Mouse (Mus musculus) neural tube, embryonic 14.5 days (tissue): ENCODE results near the gene Maml2. TPM values are rescaled to one million over a fixed set of nuclear protein-coding genes. Genes with fewer than 3 reads are reported as not detected.

Experiments
- ATAC-seq: fragments of 200-750 bp; cut with Nextera tagmentation; 2 replicates; pipeline ENCODE4 v1.8.0; 2017; ENCODE audit warnings: low read depth, mild to moderate bottlenecking, moderate TSS enrichment, moderate library complexity
- H3K27ac ChIP-seq: fragments of 300-500 bp; sonication (generic); 2 replicates; pipeline ENCODE4 v1.5.1; 2014; ENCODE audit warnings: low read depth, mild to moderate bottlenecking, control low read depth, low read length, moderate library complexity, mixed read lengths
- H3K27me3 ChIP-seq: fragments of 300-500 bp; sonication (generic); 2 replicates; pipeline ENCODE4 v1.6.1; 2014; ENCODE audit warnings: low read length; ENCODE audit not compliant: control insufficient read depth, insufficient read depth
- H3K36me3 ChIP-seq: fragments of 300-500 bp; sonication (generic); 2 replicates; pipeline ENCODE4 v1.6.1; 2014; ENCODE audit warnings: low read length, mixed read lengths; ENCODE audit not compliant: control insufficient read depth, insufficient read depth
- H3K4me1 ChIP-seq: fragments of 300-500 bp; sonication (generic); 2 replicates; pipeline ENCODE4 v1.6.1; 2014; ENCODE audit warnings: low read length; ENCODE audit not compliant: control insufficient read depth, insufficient read depth
- H3K4me2 ChIP-seq: fragments of 300-500 bp; sonication (generic); 2 replicates; pipeline ENCODE4 v1.6.1; 2014; ENCODE audit warnings: mild to moderate bottlenecking, low read depth, low read length, control low read depth
- H3K4me3 ChIP-seq: fragments of 300-500 bp; sonication (generic); 2 replicates; pipeline ENCODE4 v1.5.1; 2014; ENCODE audit warnings: low read depth, low read length, control low read depth, mixed read lengths
- H3K9ac ChIP-seq: fragments of 300-500 bp; sonication (generic); replicated peaks from 2 replicates; pipeline ENCODE4 v1.6.1; 2014; ENCODE audit warnings: low read depth, mild to moderate bottlenecking, control low read depth, low read length, mixed read lengths
- H3K9me3 ChIP-seq: fragments of 300-500 bp; sonication (generic); 2 replicates; pipeline ENCODE4 v1.6.1; 2016; ENCODE audit warnings: low read length; ENCODE audit not compliant: control insufficient read depth
- WGBS: fragments of 180-500 bp; shearing (Covaris S2); extraction: QIAGEN DNeasy Blood & Tissue Kit; methylation state at CpG from one replicate; pipeline ENCODE4 v1.1.7; 2014; 5-methylcytosine and 5-hydroxymethylcytosine counted together
- polyA plus RNA-seq: library from polyadenylated mRNA; unstranded; fragments of >200 nt; fragmentation: Nextera tagmentation; extraction: Ambion mirVana; gene quantifications from 2 replicates; pipeline ENCODE4 v1.2.1, GENCODE M21; 2014

Gene Maml2
- polyA plus RNA-seq, 1 experiment from 2014 or later: 13.2 TPM

- ATAC-seq: 0 out of 2 replicates have a peak, but pooled peaks have one; percentile 13
- no peak overlapping the region for H3K9ac ChIP-seq
These were observed 354.1 kb downstream of the Maml2 start for GRCm38 (mm10) chr9:13651828-13652227.

GRCm38 (mm10) chr9:13652389-13652877, 354.7 kb downstream of the Maml2 start:
- H3K27ac ChIP-seq: peak overlapping the region; percentile 75
- H3K9me3 ChIP-seq: no peaks in the 10 kb centered on the region
- 10% methylated on average over 8 of the region's 8 CpGs for WGBS
- no peaks in the 10 kb centered on the region for H3K27me3 ChIP-seq
- ATAC-seq: peak; percentile 76
- H3K4me3 ChIP-seq: no peak overlapping the region
- no peaks in the 10 kb centered on the region for H3K36me3 ChIP-seq
- H3K4me2 ChIP-seq: peak overlapping the region; percentile 4; the same call in 1 of the 2 replicates
- peaks cover 9% of the 10 kb centered on the region for H3K4me1 ChIP-seq
- H3K9ac ChIP-seq: no peak overlapping the region

More at GRCm38 (mm10) chr9:13651828-13652227, 354.1 kb downstream of the Maml2 start:
- WGBS: 21% methylated on average over 4 of the region's 4 CpGs
- no peaks in the 10 kb centered on the region for H3K9me3 ChIP-seq
- H3K27ac ChIP-seq: peak overlapping the region; percentile 75; the same call in 1 of the 2 replicates
- H3K27me3 ChIP-seq: no peaks in the 10 kb centered on the region
- H3K4me2 ChIP-seq: no peak overlapping the region
- no peaks in the 10 kb centered on the region for H3K36me3 ChIP-seq
- H3K4me1 ChIP-seq: peaks cover 9% of the 10 kb centered on the region
- no peak overlapping the region for H3K4me3 ChIP-seq

- no peaks in the 10 kb centered on the region for H3K27me3 ChIP-seq
These were observed 355.2 kb downstream of the Maml2 start for GRCm38 (mm10) chr9:13652917-13653316.

GRCm38 (mm10) chr9:13661768-13662623, 364.2 kb downstream of the Maml2 start:
- Histone ChIP-seq H3K4me3 (no peak overlapping the region), H3K9ac (no peak overlapping the region), H3K36me3 (no peaks in the 10 kb centered on the region), H3K4me2 (no peak overlapping the region), H3K9me3 (no peaks in the 10 kb centered on the region), H3K4me1 (no peaks in the 10 kb centered on the region; the same call in 1 of the 2 replicates), H3K27me3 (no peaks in the 10 kb centered on the region), H3K27ac (no peak overlapping the region)
- no peak for ATAC-seq
- WGBS: 3% methylated on average over 12 of the region's 12 CpGs

More at GRCm38 (mm10) chr9:13652917-13653316, 355.2 kb downstream of the Maml2 start:
- Histone ChIP-seq H3K36me3 (no peaks in the 10 kb centered on the region), H3K4me1 (peaks cover 9% of the 10 kb centered on the region), H3K9ac (no peak overlapping the region), H3K4me3 (no peak overlapping the region), H3K4me2 (peak overlapping the region; percentile 4; the same call in 1 of the 2 replicates), H3K27ac (peak overlapping the region; percentile 75), H3K9me3 (no peaks in the 10 kb centered on the region)
- ATAC-seq: peak; percentile 89
- WGBS: 28% methylated on average over 3 of the region's 3 CpGs

GRCm38 (mm10) chr9:13665487-13665969, 367.8 kb downstream of the Maml2 start:
- H3K36me3 ChIP-seq: no peaks in the 10 kb centered on the region
- WGBS: 91% methylated on average over 2 of the region's 2 CpGs
- no peak for ATAC-seq
- H3K4me2 ChIP-seq: no peak overlapping the region
- no peak overlapping the region for H3K4me3 ChIP-seq
- no peaks in the 10 kb centered on the region for H3K27me3 ChIP-seq
- no peaks in the 10 kb centered on the region for H3K9me3 ChIP-seq
- H3K4me1 ChIP-seq: no peaks in the 10 kb centered on the region; the same call in 1 of the 2 replicates
- H3K9ac ChIP-seq: no peak overlapping the region
- no peak overlapping the region for H3K27ac ChIP-seq

- H3K9me3 ChIP-seq: no peaks in the 10 kb centered on the region
- no peak overlapping the region for H3K4me3 ChIP-seq
- no peak overlapping the region for H3K27ac ChIP-seq
- no peak overlapping the region for H3K4me2 ChIP-seq
- no peak overlapping the region for H3K9ac ChIP-seq
- no peaks in the 10 kb centered on the region for H3K27me3 ChIP-seq
- H3K36me3 ChIP-seq: no peaks in the 10 kb centered on the region
- no peak for ATAC-seq
- WGBS: 94% methylated on average over 1 of the region's 1 CpGs
- H3K4me1 ChIP-seq: no peaks in the 10 kb centered on the region
These were observed 370.2 kb downstream of the Maml2 start for GRCm38 (mm10) chr9:13667955-13668354.

GRCm38 (mm10) chr9:13668742-13669141, 371.0 kb downstream of the Maml2 start:
- Histone ChIP-seq H3K9me3 (no peaks in the 10 kb centered on the region), H3K4me3 (no peak overlapping the region), H3K4me2 (no peak overlapping the region), H3K9ac (no peak overlapping the region), H3K4me1 (no peaks in the 10 kb centered on the region), H3K27me3 (no peaks in the 10 kb centered on the region), H3K27ac (no peak overlapping the region), H3K36me3 (no peaks in the 10 kb centered on the region)
- ATAC-seq: no peak
- WGBS: 90% methylated on average over 2 of the region's 2 CpGs

- no peak overlapping the region for H3K9ac ChIP-seq
- no peaks in the 10 kb centered on the region for H3K9me3 ChIP-seq
- H3K4me2 ChIP-seq: no peak overlapping the region
- H3K36me3 ChIP-seq: no peaks in the 10 kb centered on the region
- no peaks in the 10 kb centered on the region for H3K4me1 ChIP-seq
- no peaks in the 10 kb centered on the region for H3K27me3 ChIP-seq
- WGBS: 82% methylated on average over 3 of the region's 3 CpGs
- no peak overlapping the region for H3K27ac ChIP-seq
- H3K4me3 ChIP-seq: no peak overlapping the region
- ATAC-seq: peak; percentile 49; the same call in 1 of the 2 replicates
These were observed 373.5 kb downstream of the Maml2 start for GRCm38 (mm10) chr9:13671125-13671769.
